Mouse (Mus musculus) kidney, postnatal 25 days (tissue): ENCODE results near the gene Cox5b.

Experiments used
- DNase-seq, 2 experiments: peaks; one replicate each; pipeline ENCODE4 v3.0.0; 2021; ENCODE audit warnings: mixed read lengths in 2 of 2

Gene Cox5b

DNA sequence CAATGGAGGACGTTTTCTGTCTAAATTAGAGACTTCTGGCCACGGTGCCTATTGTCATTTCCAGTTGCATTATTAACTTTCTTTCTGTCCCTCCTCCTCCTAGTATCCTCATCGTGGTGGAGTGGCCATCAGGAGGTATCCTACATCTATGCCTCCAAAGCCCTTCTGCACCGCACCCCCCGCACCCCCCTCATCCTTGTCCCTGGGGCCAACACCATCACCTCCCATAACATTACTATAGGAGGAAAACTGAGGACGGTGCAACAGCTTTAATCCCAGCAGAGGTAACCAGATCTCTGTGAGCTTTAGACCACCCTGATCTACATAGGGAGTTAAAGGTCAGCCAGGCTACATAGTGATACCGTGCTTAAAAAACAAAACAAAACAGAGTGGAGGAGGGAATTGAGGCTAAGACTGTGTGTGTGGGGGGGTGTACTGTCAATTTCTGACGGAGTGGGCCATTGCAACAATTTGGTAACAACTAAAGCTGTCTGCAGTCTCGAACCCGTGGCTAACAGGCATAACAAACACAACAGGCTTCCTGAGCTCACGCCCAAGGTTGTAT is 496 bp upstream of the Cox5b start:
- no peak for DNase-seq

DNA sequence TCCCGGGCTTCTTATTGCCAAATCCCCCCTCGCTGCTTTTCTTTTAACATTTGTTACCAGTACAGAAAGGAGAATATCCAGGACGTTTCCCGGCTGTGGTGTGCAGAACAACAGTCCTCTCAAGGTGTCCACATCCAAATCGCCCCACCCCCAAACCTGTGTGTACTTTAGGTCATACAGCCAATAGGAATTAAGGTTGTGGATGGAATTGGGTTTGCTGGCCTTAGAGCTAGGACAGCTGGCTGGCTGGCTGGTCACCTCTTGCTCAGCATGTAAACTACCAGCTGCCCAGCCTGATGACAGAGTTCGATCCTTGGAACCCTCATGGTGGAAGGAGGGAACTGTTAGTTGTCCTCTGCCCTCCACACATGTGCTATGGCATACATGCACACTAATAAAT is 3.6 kb downstream of the Cox5b start:
- no peak for DNase-seq

DNA sequence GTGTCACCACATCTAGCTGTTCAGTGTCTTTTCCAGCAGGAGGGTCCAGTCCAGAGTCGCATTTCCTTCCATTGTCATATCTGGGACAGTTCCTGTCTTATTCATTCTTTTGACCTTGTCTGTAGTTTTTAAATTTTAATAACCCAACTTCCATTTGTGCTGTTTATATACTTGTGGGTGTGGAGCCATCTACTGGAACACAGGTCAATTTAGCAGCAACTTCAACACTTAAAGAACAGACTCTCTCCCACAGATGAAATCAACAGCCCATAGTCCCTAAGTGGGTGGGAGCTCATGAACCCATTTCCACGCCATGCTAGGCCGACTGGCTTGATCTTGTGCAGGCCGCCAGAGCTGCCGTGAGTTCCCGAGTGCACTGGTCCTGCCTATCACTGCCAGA is 5.2 kb downstream of the Cox5b start:
- DNase-seq: no peak

DNA sequence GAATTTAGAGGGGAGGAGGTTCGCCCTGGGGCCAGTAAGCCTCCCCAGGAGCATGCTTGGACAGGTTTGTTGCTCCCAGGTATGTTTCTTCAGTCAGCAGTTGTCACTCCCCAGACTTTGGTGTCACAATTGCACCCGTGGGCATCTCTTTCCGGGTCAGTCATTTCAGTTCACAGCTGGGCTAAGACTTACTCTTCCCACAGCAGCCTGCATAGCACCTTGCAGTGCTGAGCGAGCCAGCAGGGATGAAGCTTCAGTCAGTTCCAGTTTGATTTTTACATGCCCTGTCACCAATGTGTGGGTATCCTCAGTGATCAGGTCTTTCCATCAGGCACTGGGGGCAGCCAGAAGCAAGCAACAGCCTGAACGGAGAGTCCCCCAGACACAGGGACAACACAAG is 5.8 kb downstream of the Cox5b start:
- no peak for DNase-seq

DNA sequence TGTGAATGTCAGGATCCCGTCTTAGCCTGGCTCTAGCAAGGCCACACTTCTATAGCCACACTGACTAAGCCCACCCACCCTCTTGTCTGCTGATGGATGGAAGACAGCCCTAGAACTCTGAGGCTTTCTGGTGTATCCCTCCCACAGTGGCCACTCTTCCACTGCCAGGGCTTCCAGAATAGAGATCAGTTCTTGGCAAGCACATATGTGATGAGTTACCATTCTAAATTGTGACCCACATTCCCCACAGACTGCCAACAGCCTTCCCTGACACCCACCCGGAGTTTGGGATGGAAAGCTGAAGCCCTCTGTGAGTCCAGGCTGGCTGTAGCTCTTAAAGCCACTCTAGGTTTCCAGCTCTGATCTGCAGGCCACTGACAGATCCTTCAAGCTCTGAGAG is 15.9 kb downstream of the Cox5b start:
- no peak for DNase-seq

DNA sequence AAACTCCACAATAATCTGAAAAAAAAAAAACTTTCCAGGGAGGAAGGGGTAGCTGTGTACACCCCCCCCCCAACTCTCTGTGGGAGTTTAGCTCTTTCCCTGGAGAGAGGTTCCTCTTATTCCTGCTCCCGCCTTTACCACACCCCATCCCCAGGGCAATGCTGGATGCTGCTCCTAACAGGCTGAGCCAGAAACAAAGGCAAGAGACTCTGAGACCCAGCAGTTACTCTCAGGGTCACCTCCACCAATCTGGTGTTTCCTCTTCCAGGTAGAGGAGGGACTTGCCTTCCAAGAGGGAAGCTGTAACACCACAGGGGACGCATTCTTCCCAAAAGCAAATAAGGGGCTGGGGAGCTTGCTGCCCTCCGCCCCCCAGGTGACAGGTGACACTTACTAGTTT is 16.5 kb downstream of the Cox5b start:
- no peak for DNase-seq

DNA sequence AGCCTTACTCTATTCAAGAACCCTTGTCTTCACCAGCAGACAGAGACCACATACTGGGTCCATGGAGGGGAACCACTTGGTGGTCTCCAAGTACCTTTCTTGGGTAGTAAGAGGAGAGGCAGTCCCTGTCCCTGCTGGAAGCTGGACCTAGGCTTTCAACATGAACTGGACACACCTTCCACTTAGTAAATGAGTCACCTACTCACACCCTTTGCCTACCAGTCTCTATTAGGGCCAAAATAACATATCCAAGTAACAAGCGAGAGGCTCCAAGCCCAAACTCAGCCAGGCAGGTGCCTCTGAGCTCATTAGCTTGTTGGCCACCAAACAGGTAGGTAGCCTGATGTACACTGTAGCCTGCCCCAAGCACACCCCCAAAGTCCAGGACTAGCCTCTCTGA is 17.4 kb downstream of the Cox5b start:
- no peak for DNase-seq

DNA sequence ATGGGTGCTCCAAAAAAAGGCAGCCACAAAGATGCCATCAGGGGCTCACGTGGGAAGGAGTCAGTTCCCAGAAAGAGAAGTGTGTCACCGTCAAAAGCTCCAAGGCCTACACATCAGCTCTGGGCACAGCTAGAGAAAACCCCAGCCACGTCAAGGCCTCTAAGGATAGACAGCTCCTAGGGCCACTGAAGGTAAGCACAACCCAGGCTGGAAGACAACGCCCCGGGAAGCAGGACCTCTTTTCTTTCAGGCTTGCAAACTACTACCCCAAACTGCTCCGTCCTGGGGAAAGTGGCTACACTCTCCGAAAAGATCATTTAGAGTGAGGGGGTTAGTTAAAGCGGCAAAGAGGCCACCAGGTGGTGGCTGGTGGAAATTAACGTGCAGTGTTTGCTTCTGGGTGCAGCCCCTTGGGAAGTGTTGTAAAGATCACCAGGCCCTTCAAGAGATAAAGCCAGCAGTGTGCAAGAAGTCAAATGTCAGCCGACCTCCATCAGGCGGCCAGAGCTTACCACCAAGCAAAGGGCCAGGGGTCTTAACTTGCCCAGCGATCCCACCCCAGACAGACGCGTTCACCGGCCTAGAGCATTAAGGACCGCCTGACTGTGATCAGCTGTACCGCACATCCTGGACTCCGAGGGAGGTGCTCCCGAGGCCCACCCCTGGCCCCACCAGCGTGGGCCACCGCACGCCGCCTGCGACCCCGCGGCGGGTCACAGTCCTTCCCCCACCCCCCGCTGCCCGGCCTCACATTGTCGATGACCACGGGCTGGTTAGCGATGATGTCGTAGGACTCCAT is 18.0 kb downstream of the Cox5b start:
- peak; percentile 32 to 54 for DNase-seq

DNA sequence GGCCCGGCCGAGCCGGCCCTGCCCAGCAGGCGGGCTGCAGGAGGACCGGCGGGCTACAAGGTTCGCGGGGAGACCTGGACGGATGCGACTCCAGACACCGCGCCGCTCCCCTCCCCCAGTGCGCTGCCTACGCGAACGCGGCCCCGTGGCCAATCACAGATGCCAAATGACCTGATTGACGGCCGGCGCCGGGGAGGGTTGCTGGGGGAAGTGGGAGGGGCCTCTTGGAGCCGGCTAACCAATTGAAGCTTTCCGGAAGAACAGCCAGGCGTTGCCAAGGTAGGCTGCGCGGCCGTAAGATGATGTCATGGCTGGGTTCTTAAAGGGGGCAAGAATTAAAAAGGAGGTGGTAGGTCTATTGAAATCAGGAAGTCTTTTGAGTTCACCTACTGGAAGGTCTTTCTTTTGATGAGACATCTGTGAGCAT is 18.6 kb downstream of the Cox5b start, which contains the start of gene 4933424G06Rik:
4933424G06Rik (plus strand) TSS at position 296 of the 427 bp plus-strand sequence.
- peak; percentile 99 for DNase-seq

DNA sequence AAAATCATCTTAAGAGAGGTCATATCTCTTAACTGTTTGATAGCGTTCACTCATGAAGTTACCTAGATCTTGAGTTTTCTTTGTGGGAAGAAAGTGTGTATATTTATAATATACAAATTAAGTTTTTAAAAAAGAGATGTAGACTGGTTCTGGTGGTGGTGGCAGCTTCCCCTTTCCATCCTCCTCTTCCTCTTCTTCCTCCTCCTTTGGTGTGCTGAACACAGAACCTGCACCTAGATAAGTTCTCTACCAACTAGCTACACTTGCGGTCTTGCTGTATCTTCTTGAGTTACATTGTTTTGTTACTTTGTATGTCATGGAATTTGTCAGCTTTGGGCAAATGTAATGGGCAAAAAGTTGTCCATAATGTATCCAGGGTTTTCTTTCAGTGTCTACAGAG is 19.9 kb downstream of the Cox5b start:
- no peak for DNase-seq

DNA sequence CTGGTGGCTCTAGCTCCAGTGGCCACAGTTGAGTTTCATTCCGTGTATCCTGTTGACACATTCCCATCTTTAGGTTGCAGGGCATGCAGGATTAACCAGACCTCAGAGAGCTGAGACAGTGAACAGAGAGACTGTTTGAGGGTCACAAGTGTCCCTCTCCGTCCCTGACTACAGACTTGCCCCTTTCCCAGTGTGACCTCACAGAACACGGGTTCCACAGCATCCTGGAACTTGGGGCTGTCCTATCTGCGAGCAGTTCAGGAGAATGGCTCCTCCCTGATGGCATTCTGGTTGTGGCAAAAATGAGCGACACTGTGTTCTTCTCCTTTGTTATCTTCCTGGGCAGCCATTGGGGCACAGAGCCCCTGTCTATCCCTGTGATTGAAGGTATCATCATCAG is 23.1 kb downstream of the Cox5b start, which contains the start of gene Actr1b:
Actr1b (minus strand) TSS at position 112 of the 400 bp plus-strand sequence.
- DNase-seq: no peak

DNA sequence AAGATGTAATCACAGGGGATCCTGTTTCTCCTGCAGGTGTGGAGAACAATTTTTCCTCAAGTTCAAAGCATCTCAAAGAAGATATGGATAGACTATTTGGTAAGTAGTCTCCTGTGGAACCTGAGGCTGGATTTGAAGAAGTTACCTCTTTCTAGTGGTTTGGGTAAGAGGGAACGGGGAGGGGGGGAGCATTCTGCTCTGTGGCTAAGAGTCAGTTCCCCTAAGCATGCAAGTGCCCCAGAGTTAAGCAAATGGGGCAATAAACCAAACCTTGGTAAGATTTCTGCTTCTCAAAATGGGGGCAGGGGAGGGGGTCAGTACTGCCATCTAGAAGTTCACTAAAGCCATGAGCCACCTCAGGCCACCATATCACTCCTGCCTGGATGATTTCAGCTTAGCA is 27.5 kb downstream of the Cox5b start:
- no peak for DNase-seq

DNA sequence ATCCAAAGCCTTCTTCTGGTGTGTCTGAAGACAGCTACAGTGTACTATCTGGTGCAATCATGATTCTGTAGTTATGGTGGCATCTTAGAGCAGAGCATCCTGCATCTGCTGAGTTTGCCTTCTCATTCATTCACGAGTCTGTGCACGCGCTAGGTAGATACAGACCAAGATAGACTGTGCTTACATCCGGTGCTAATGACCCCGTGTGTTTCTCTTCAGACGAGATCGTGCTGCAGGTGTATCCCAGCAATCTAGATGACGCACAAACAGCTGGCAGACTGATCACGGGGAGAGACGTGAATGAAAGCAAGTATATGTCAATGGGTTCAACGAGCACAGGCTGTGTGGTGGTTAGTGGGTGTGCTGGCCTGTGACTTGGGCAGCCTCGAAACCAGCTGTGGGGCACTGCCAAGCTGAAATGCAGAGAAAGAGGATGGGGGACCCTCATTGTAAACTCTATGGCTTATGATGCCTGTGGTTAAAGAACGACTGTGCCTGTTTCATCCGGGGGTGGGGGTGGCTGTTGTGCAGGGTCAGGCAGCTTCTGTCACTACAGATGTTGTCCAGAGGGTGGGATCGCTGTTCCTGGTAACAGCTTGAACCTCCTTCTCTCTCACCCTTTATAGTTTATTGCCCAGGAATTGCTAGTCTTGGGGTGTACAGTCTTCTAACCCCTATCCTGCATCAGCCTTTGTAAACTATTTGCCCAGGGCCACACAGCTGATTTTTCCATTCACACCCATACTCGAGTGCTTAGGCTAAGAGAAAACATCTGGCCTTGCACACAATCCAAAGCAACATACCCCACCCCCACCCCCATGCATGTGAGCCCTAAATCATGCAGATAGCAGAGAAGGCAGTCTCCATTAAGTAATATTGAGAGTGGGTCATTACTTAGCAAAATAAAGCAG is 32.2 kb downstream of the Cox5b start:
- DNase-seq: peak in 1 of 2 experiments; percentile 21

DNA sequence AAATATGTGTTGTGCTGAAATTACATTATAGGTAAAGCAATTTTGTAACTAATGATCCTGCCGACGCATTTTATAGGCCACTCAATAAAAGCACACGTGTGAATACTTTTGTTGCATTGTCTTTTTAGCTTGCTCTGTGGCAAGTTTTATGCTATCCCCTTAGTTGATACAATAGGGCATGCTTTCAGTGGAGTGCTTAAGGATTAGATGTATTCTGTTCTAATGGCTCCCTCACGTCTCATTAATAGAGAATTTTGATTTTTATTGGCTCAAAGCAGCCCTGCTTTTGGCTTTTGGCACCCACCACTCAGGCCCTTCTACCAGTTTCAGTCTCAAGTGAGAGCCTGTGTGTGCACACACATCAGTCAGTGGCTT is 32.8 kb downstream of the Cox5b start:
- DNase-seq: no peak

DNA sequence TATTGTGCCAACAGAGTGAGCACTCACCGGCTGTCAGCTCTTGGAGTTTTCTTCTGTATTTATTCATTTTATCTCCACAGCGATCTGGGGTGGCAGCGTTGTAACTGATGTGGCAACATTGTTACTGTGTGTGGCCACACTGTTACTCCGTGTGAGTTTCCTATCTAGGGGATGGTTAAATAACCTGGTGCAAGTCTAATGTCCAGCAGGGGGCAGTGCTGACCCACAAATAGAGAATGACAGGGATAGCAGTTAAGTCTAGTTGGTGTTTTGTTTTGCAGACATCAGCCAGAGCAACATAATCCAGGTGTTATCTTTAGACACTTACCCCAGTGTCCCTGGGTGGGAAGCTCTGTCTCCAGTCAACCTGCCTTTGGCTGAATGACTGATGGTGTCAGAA is 46.1 kb downstream of the Cox5b start:
- peak; percentile 82 to 94 for DNase-seq

DNA sequence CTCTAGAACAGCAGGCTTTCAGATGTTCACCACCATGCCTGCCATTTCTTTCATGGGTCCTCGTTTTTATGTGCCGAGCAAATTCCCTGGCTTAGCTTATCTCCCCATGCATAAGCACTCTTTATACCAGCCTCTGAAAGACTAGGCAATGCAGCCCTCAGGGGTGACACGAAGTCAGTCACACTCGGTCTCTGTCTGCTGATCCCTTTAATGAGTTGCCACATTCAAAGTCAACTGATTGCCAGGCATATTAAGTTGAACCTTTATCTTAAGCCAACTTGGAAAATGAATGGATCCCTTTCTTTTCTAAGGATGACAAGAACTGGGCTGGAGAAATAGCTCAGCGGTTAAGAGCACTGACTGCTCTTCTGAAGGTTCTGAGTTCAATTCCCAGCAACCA is 48.0 kb downstream of the Cox5b start:
- DNase-seq: peak in 1 of 2 experiments; percentile 17

DNA sequence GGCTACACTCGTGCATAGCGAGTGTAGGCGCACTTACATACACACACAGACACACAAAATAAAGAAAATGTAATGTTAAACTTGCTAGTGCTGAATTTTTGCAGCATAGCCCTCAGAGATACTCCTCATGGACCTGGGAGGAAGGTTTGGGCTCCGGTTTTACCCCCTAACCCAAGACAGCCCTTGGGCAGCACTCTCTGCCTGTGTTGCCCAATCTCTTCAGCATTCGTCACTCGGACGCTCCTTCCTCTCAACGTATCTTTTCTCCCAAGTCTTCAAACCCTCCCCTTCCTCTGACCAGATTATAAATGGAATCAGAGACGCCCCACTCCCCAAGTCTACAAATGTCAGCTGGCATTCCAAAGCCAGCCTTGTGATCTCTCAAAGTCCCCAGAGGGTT is 51.8 kb downstream of the Cox5b start:
- peak in 1 of 2 experiments; percentile 3 for DNase-seq
